Mouse (Mus musculus): ENCODE measurements at regions not wholly inside any gene's neighbourhood (a gene's known extent, or its start where the extent isn't known, plus 50 kb on each side); places are given as distances from the start of the nearest gene placed in this dataset.

GRCm38 (mm10) chr3:54103098-54103497 lies 52.7 kb upstream of the Trpc4 start:
- DNase-seq (ENCODE audit: low spot score in 2 of 2), result no peak

- no peak for DNase-seq (ENCODE audit: low spot score in 2 of 2)
These were observed 72.2 kb upstream of the Trpc4 start for GRCm38 (mm10) chr3:54083634-54084033.

- no peak for DNase-seq (ENCODE audit: low spot score in 2 of 2)
These were observed 79.4 kb upstream of the Trpc4 start for GRCm38 (mm10) chr3:54076461-54076860.

GRCm38 (mm10) chr3:54060653-54061052 lies 95.2 kb upstream of the Trpc4 start:
- no peak for DNase-seq (ENCODE audit: low spot score in 2 of 2)

GRCm38 (mm10) chr3:54054376-54054775 lies 101.5 kb upstream of the Trpc4 start:
- no peak for DNase-seq (ENCODE audit: low spot score in 2 of 2)

GRCm38 (mm10) chr3:54049370-54049769 lies 106.5 kb upstream of the Trpc4 start:
- no peak for DNase-seq (ENCODE audit: low spot score in 2 of 2)

- no peak for DNase-seq (ENCODE audit: low spot score in 2 of 2)
These were observed 107.7 kb upstream of the Trpc4 start for GRCm38 (mm10) chr3:54048091-54048670.

- no peak for DNase-seq (ENCODE audit: low spot score in 2 of 2)
These were observed 128.5 kb upstream of the Trpc4 start for GRCm38 (mm10) chr3:54027365-54027764.

GRCm38 (mm10) chr3:54020196-54020595 lies 135.6 kb upstream of the Trpc4 start:
- DNase-seq (ENCODE audit: low spot score in 2 of 2), result no peak

GRCm38 (mm10) chr3:54017943-54018649 lies 137.7 kb upstream of the Trpc4 start:
- DNase-seq (ENCODE audit: low spot score in 2 of 2), result no peak

- DNase-seq (ENCODE audit: low spot score in 2 of 2), result no peak
These were observed 139.0 kb upstream of the Trpc4 start for GRCm38 (mm10) chr3:54016877-54017276.

- no peak for DNase-seq (ENCODE audit: low spot score in 2 of 2)
These were observed 144.8 kb upstream of the Trpc4 start for GRCm38 (mm10) chr3:54011016-54011415.

- DNase-seq (ENCODE audit: low spot score in 2 of 2), result no peak
These were observed 129.4 kb upstream of the Ufm1 start for GRCm38 (mm10) chr3:53992993-53993392.

- no peak for DNase-seq (ENCODE audit: low spot score in 2 of 2)
These were observed 125.2 kb upstream of the Ufm1 start for GRCm38 (mm10) chr3:53988796-53989195.

GRCm38 (mm10) chr3:53988256-53988655 lies 124.6 kb upstream of the Ufm1 start:
- DNase-seq (ENCODE audit: low spot score in 2 of 2), result no peak

GRCm38 (mm10) chr3:53987316-53987715 lies 123.7 kb upstream of the Ufm1 start:
- no peak for DNase-seq (ENCODE audit: low spot score in 2 of 2)

- DNase-seq (ENCODE audit: low spot score in 2 of 2), result no peak
These were observed 121.3 kb upstream of the Ufm1 start for GRCm38 (mm10) chr3:53984743-53985550.

GRCm38 (mm10) chr3:53982311-53982710 lies 118.7 kb upstream of the Ufm1 start:
- DNase-seq (ENCODE audit: low spot score in 2 of 2), result no peak

- DNase-seq (ENCODE audit: low spot score in 2 of 2), result no peak
These were observed 118.0 kb upstream of the Ufm1 start for GRCm38 (mm10) chr3:53981585-53981984.

GRCm38 (mm10) chr3:53977379-53978080 lies 113.9 kb upstream of the Ufm1 start:
- DNase-seq (ENCODE audit: low spot score in 2 of 2), result peak in 1 of 2 experiments; percentile 29

- peak in 1 of 2 experiments; percentile 33 for DNase-seq (ENCODE audit: low spot score in 2 of 2)
These were observed 111.4 kb upstream of the Ufm1 start for GRCm38 (mm10) chr3:53974905-53975551.

All from natural killer cell, adult 2 months (primary cell).